Mouse (Mus musculus) mouse embryonic stem cell (cell line): Measurements from ENCODE around the gene Edc3.

ENCODE experiments used
- in situ Hi-C, 2 experiments: fragments of 300-500 bp; cut with MboI; formaldehyde crosslinking; loops; 1 replicate in 1 of 2; 3 replicates in 1 of 2; pipeline ENCODE4 v1.14.3; 2019 to 2020; ENCODE audit warnings: low sequenced_read_pairs in 2 of 2, low pct_unique_long_range_greater_than_20kb in 1 of 2, mixed read lengths in 1 of 2; ENCODE audit not compliant: unreplicated experiment in 1 of 2

Gene Edc3

GRCm38 (mm10) chr9:57774168-57774567 is 65.8 kb downstream of the Edc3 start:
- in situ Hi-C loops: no loop called here

- in situ Hi-C loops: no loop called here
These were observed 66.7 kb downstream of the Edc3 start for GRCm38 (mm10) chr9:57775026-57775425.

GRCm38 (mm10) chr9:57775736-57776135 is 67.4 kb downstream of the Edc3 start:
- in situ Hi-C loops: no loop called here

- in situ Hi-C loops: no loop called here
These were observed 74.3 kb downstream of the Edc3 start for GRCm38 (mm10) chr9:57782656-57783055.

GRCm38 (mm10) chr9:57789733-57790132 is 81.4 kb downstream of the Edc3 start:
- in situ Hi-C loops: loop anchor here in 1 of 2 experiments (5.0 kb wide), 1 partner anchor 63 kb away; no protein-coding TSS in a partner anchor

- in situ Hi-C loops: loop anchor here in 1 of 2 experiments (5.0 kb wide), 1 partner anchor 55 kb away; no protein-coding TSS in a partner anchor
These were observed 89.1 kb downstream of the Edc3 start for GRCm38 (mm10) chr9:57797456-57797855.

GRCm38 (mm10) chr9:57798725-57799253 is 90.4 kb downstream of the Edc3 start:
- in situ Hi-C loops: loop anchor here in 1 of 2 experiments (5.0 kb wide), 1 partner anchor 54 kb away; no protein-coding TSS in a partner anchor

GRCm38 (mm10) chr9:57800325-57800975 is 92.1 kb downstream of the Edc3 start:
- in situ Hi-C loops: no loop called here
